Mouse (Mus musculus) intestine, postnatal 0 days (tissue): ENCODE results near the gene Hoxb5. TPM values are rescaled to one million over a fixed set of nuclear protein-coding genes. Genes with fewer than 3 reads are reported as not detected.

Source experiments
- ATAC-seq: fragments of 200-750 bp; cut with Nextera tagmentation; 2 replicates; pipeline ENCODE4 v1.8.0; 2017; ENCODE audit warnings: mild to moderate bottlenecking, moderate TSS enrichment, moderate library complexity
- H3K27ac ChIP-seq: fragments of 300-500 bp; sonication (generic); 2 replicates; pipeline ENCODE4 v1.5.1; 2014; ENCODE audit warnings: mild to moderate bottlenecking, low read depth, low read length, moderate library complexity
- H3K27me3 ChIP-seq: fragments of 300-500 bp; sonication (generic); replicated peaks from 2 replicates; pipeline ENCODE4 v1.6.1; 2014; ENCODE audit warnings: low read length, mixed read lengths; ENCODE audit not compliant: control insufficient read depth, insufficient read depth
- H3K36me3 ChIP-seq: fragments of 300-500 bp; sonication (generic); 2 replicates; pipeline ENCODE4 v1.6.1; 2014; ENCODE audit warnings: mild to moderate bottlenecking, moderate library complexity; ENCODE audit not compliant: control insufficient read depth, insufficient read depth
- H3K4me1 ChIP-seq: fragments of 300-500 bp; sonication (generic); replicated peaks from 2 replicates; pipeline ENCODE4 v1.6.1; 2014; ENCODE audit warnings: antibody characterized with exemption, low read length, mixed read lengths; ENCODE audit not compliant: control insufficient read depth, insufficient read depth
- H3K4me2 ChIP-seq: fragments of 300-500 bp; sonication (generic); replicated peaks from 2 replicates; pipeline ENCODE4 v1.6.1; 2014; ENCODE audit warnings: low read depth, mild to moderate bottlenecking, moderate library complexity
- H3K4me3 ChIP-seq: fragments of 300-500 bp; sonication (generic); 2 replicates; pipeline ENCODE4 v1.5.1; 2014; ENCODE audit warnings: low read depth, low read length
- H3K9ac ChIP-seq: fragments of 300-500 bp; sonication (generic); 2 replicates; pipeline ENCODE4 v1.6.1; 2014; ENCODE audit warnings: mild to moderate bottlenecking, low read depth, low read length
- H3K9me3 ChIP-seq: fragments of 300-500 bp; sonication (generic); 2 replicates; pipeline ENCODE4 v1.6.1; 2016; ENCODE audit warnings: mixed run types; ENCODE audit not compliant: control insufficient read depth
- CTCF ChIP-seq: sonication (generic); IDR thresholded peaks from 2 replicates; pipeline ENCODE4 v1.5.1; 2016; ENCODE audit warnings: low read depth, mild to moderate bottlenecking, control low read depth, antibody characterized with exemption, moderate library complexity
- WGBS: fragments of 180-500 bp; shearing (Covaris S2); extraction: QIAGEN DNeasy Blood & Tissue Kit; methylation state at CpG from one replicate; pipeline ENCODE4 v1.1.7; 2014; 5-methylcytosine and 5-hydroxymethylcytosine counted together
- polyA plus RNA-seq: library from polyadenylated mRNA; unstranded; fragments of >200 nt; fragmentation: Nextera tagmentation; extraction: Ambion mirVana; gene quantifications from 2 replicates; pipeline ENCODE4 v1.2.1, GENCODE M21; 2015

Hoxb5 gene
- polyA plus RNA-seq, 1 experiment from 2014 or later, result 14.7 TPM

GRCm38 (mm10) chr11:96277151-96278044 is 25.7 kb upstream of the Hoxb5 start:
- no peaks in the 10 kb centered on the region for H3K4me1 ChIP-seq
- peaks cover 91% of the 10 kb centered on the region for H3K27me3 ChIP-seq
- WGBS, result 5% methylated on average over 35 of the region's 35 CpGs
- TF ChIP-seq CTCF, result no peak
- peak overlapping the region; percentile 44 for H3K4me2 ChIP-seq
- ATAC-seq, result 0 out of 2 replicates have a peak, but pooled peaks have one; percentile 6
- no peak overlapping the region; the same call in none of the 2 replicates for H3K4me3 ChIP-seq
- H3K36me3 ChIP-seq, result no peaks in the 10 kb centered on the region
- no peaks in the 10 kb centered on the region for H3K9me3 ChIP-seq
- no peak overlapping the region for H3K9ac ChIP-seq
- no peak overlapping the region for H3K27ac ChIP-seq

- WGBS, result 19% methylated on average over 14 of the region's 14 CpGs
- Histone ChIP-seq H3K4me2 (peak overlapping the region; percentile 45), H3K4me3 (peak overlapping the region; percentile 9; the same call in 1 of the 2 replicates), H3K4me1 (no peaks in the 10 kb centered on the region), H3K27me3 (peaks cover 82% of the 10 kb centered on the region), H3K36me3 (no peaks in the 10 kb centered on the region), H3K9ac (no peak overlapping the region), H3K27ac (no peak overlapping the region), H3K9me3 (no peaks in the 10 kb centered on the region)
- TF ChIP-seq CTCF, result no peak
- no peak for ATAC-seq
Measured at GRCm38 (mm10) chr11:96278324-96278723, 24.8 kb upstream of the Hoxb5 start.

- peak overlapping the region; percentile 45; the same call in 1 of the 2 replicates for H3K4me2 ChIP-seq
- H3K4me1 ChIP-seq, result no peaks in the 10 kb centered on the region
- H3K4me3 ChIP-seq, result 0 out of 2 replicates have a peak overlapping the region, but pooled peaks have one; percentile 9
- no peaks in the 10 kb centered on the region for H3K9me3 ChIP-seq
- WGBS, result under 1% methylated on average over 9 of the region's 9 CpGs
- H3K9ac ChIP-seq, result no peak overlapping the region
- no peaks in the 10 kb centered on the region for H3K36me3 ChIP-seq
- peak; percentile 61 for ATAC-seq
- no peak overlapping the region for H3K27ac ChIP-seq
- H3K27me3 ChIP-seq, result peaks cover 82% of the 10 kb centered on the region
- TF ChIP-seq CTCF, result peak; percentile 92
Measured at GRCm38 (mm10) chr11:96278773-96279172, 24.4 kb upstream of the Hoxb5 start.

GRCm38 (mm10) chr11:96279421-96280233 is 23.5 kb upstream of the Hoxb5 start:
- no peak for ATAC-seq
- Histone ChIP-seq H3K36me3 (no peaks in the 10 kb centered on the region), H3K9ac (no peak overlapping the region), H3K27me3 (peaks cover 81% of the 10 kb centered on the region), H3K4me1 (no peaks in the 10 kb centered on the region), H3K4me2 (peak overlapping the region; percentile 40), H3K27ac (no peak overlapping the region), H3K9me3 (no peaks in the 10 kb centered on the region), H3K4me3 (no peak overlapping the region)
- no peak for TF ChIP-seq CTCF
- 9% methylated on average over 31 of the region's 31 CpGs for WGBS

- ATAC-seq, result no peak
- H3K36me3 ChIP-seq, result no peaks in the 10 kb centered on the region
- H3K4me2 ChIP-seq, result 0 out of 2 replicates have a peak overlapping the region, but pooled peaks have one; percentile 9
- H3K4me3 ChIP-seq, result no peak overlapping the region
- no peak overlapping the region for H3K27ac ChIP-seq
- no peaks in the 10 kb centered on the region for H3K4me1 ChIP-seq
- H3K27me3 ChIP-seq, result peaks cover 71% of the 10 kb centered on the region
- 36% methylated on average over 8 of the region's 8 CpGs for WGBS
- no peaks in the 10 kb centered on the region for H3K9me3 ChIP-seq
- no peak overlapping the region for H3K9ac ChIP-seq
- TF ChIP-seq CTCF, result no peak
Measured at GRCm38 (mm10) chr11:96280399-96281378, 22.4 kb upstream of the Hoxb5 start.
